Mouse (Mus musculus) common myeloid progenitor, adult 5-6 weeks (primary cell): ENCODE results near the gene Sgsm2. TPM values are rescaled to one million over a fixed set of nuclear protein-coding genes. Genes with fewer than 3 reads are reported as not detected.

ENCODE experiments used
- ATAC-seq: replicated peaks from 2 replicates; pipeline ENCODE4 v1.8.0; 2016; ENCODE audit warnings: low read depth, mild to moderate bottlenecking, moderate TSS enrichment, inconsistent platforms; ENCODE audit not compliant: poor library complexity, severe bottlenecking
- total RNA-seq: library from RNA; stranded (forward); fragments of 200-1000, 187-1606 nt; gene quantifications from 2 replicates; pipeline ENCODE4 v1.2.3, GENCODE M21; 2017

The Sgsm2 gene
- total RNA-seq, 1 experiment from 2014 or later, result 8.2 TPM

- ATAC-seq, result no peak
Observed at GRCm38 (mm10) chr11:74894619-74895018, 2.2 kb downstream of the Sgsm2 start.

DNA sequence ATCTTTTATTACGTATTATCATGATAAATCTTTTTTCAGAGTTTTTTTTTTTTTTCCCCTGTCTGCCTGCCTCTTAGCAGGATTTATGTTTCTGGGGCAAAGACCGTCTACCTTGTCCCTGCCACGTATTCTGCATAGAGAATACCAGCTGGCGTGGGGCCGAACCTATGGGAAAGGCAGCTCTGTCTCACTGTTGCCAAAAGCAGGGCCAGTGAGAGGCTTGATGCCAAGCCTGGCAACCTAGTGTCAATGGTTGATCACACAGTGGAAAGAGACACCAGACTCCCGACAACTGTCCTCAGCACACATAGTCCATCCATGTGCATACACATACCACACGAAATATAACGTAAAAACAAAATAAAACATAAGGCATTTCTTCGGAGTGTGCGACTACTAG, 13.8 kb downstream of the Sgsm2 start:
- ATAC-seq, result no peak

- ATAC-seq, result no peak
Observed at GRCm38 (mm10) chr11:74881979-74882378, 14.9 kb downstream of the Sgsm2 start.

GRCm38 (mm10) chr11:74880999-74881398, 15.9 kb downstream of the Sgsm2 start:
- no peak for ATAC-seq

DNA sequence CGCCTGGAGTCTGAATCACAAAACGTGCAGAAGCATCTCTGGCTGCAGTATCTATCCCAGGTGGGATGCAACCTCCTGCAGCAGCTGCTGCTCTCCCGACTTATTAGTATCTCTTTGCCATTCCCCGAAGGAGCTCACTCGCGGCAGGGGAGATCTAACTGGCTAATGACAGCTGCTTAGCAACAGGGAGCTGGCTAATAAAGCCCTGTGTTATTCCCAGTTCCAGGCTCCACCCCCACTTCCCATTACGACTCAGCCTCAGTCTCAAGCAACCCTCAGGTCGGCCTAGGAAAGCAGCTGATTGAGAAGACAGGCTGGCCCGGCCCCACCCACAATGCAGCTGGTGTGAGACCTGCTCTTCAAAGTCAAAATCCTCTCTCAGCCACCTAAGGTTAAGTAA, 20.1 kb downstream of the Sgsm2 start:
- ATAC-seq, result no peak

DNA sequence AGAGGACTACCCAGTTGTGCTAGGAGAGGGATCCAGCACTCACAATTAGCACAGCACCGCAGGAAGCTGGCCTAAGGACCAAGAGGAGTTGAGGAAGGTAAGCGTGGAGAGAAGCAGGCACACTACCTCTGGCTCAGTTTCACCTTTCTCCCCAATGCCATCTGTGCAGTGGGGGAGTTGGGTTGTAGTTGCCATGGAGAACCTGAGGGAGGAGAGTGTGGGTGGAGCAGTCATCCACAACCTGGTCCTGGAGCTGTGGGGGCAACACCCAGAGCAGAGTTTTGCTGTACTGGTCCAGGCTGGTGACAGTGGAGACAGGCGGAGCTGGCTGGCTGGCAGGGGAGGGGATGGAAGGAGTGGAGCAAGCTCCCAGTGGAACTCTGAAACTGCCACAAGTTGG, 22.2 kb downstream of the Sgsm2 start:
- ATAC-seq, result no peak

DNA sequence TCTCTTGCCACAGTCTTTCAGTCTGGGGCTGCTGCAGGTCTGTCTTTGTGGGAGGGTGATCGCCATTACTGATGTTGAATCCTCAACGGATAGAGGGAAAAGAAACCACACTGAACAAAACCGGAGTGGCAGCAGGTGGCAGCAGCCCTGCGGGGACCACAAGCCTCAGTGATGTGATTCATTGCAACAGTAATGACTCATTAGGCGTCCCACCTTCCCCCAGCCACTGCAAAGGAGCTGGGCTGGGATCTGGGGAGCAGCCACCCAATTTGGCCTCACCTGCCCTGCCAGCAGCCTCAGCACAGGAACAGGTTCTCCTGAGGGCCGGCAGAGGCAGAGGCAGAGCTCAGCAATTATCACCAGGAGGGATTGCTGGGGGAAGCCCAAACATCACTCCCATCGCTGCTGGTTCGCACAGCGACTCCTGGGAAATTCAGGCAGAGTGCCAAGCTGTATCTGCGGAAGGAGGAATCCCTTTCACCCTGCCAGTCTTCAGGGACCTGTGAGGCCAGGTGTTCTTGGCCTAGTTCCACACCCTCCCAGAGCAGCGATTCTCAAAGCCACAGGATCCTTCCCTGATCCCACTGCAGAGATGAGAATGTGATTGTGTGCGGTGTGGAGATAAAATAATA, 25.8 kb downstream of the Sgsm2 start:
- no peak for ATAC-seq

DNA sequence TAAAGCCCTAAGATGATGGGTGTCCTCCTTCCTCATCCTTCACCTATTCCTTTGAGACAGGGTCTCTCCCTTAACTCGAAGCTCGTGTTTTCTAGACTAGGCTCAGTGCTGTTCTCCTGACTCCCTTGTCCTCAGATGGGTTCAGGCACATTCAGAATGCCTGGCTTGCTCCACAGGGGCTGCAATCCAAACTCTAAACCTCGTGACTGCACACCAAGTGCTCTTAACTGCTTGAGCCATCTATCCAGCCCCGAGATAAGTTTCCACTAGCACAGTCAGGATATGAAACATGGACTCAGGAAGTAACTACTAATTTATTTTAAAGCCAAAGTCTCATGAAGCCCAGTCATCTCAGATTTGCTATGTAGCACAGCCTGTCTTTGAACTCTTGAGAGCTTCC, 26.3 kb downstream of the Sgsm2 start:
- no peak for ATAC-seq

DNA sequence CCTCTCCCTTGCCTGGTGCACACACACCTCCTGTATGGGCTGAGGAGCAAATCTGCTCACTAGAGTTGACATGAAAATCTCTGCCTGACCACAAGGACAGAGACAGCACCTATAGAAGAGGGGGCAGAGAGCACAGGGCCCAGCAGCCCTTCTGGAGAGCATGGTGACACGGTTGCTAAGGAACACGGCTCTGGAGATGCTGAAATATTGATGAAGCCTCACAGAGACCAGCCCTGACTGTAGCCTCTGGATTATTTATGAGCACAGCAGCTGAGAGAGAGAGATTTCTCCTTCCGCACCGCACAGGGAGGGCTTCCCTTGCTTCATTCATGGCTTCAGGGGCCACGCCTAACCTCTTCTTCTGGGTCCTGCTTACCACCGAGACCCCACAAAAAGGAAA, 27.3 kb downstream of the Sgsm2 start:
- no peak for ATAC-seq

DNA sequence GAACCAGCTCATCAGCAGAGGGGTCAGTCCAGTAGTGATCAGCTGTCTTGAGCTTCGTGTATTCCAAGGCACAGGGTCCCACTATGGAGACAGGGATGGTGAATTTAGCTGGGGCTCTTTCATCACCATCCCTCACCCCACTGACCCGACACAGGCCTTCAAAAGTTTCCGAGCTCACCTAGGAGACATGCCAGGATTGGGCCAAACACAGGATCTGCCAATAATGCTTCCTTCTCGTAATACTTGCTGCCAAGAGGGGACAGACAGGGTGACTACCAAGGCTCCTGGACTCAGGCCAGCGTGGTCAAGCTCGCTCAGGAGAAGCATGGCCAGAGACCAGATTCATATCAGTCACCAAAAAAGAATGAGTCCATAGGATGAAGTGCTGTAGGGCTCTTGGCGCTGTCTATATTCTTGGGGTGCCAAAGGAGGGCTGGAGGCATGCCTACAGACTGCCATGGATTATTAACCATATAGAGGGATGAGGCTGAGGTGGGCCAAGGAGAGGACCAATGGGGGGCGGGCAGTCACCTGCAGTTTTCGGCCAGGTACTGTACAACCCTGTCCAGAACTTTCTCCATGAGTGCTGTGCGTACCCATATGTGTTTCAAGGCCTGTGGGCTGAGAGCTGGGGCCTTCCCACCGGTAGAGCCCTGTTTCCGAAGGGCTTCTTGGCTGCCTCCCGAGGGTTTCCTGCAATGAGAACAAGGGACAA, 28.7 kb downstream of the Sgsm2 start:
- ATAC-seq, result no peak

DNA sequence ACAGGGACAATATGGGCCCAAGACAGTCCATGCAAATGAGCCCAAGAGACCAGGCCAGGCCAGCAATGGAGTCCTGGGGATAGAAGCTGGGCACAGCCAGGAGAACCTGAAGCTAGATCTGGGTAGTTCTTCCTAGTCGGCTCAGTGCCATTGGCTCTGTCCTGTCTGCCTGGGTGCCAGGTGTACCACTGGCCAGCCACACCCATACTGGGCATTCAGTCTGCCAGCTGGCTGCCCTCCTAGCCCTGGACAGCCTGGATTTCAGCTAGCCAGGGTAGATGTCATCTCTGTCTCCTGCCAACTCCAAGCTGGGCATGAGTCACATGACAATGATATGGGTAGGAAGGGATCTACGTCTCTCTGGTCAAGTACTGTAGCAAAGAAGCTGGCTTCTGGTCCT, 29.7 kb downstream of the Sgsm2 start:
- no peak for ATAC-seq

DNA sequence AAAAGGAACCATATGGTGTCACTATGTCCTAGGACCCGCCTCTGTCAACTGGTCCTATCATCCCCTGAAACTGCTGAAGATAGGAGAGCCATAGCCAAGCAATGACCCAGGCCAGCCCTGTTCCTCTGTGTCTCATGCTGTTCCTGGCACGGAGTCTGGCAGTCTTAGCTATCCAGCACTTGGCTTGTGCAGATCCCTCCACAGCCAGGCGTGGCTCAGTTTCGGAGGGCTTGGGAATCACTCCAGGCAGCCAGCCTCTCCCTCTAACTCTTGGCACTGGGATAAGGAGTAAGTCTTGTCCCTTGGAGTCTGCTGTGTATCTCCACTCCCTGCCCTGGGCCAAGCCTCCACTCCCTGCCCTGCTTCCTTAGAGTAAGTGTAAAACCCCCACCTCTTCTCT, 30.2 kb downstream of the Sgsm2 start:
- ATAC-seq, result no peak

- ATAC-seq, result no peak
Observed at GRCm38 (mm10) chr11:74865252-74865651, 31.6 kb downstream of the Sgsm2 start.

GRCm38 (mm10) chr11:74864421-74864820, 32.4 kb downstream of the Sgsm2 start:
- ATAC-seq, result no peak

- no peak for ATAC-seq
Observed at GRCm38 (mm10) chr11:74863471-74863870, 33.4 kb downstream of the Sgsm2 start.

GRCm38 (mm10) chr11:74862129-74862528, 34.7 kb downstream of the Sgsm2 start:
- ATAC-seq, result no peak

DNA sequence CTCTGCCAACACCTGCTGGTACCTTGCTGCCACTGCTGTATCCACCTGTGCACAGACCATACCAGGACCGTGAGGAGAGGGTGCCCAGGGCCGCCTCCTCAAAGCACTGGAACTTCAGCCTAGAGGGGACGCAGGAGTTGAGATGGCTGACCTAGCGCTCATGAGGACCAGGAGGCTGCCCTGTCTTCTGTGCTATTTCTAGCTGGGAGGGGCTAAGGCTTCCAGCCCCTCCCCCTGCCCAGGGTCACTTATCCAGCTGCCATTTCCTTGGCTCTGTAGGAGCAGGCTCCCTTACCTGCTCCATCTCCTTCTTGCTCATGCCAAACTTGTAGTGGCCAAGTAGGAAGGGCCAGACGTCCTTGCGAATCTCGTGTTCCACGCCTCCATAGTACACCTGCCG, 39.1 kb downstream of the Sgsm2 start:
- no peak for ATAC-seq

GRCm38 (mm10) chr11:74850998-74851661, 45.7 kb downstream of the Sgsm2 start:
- no peak for ATAC-seq

DNA sequence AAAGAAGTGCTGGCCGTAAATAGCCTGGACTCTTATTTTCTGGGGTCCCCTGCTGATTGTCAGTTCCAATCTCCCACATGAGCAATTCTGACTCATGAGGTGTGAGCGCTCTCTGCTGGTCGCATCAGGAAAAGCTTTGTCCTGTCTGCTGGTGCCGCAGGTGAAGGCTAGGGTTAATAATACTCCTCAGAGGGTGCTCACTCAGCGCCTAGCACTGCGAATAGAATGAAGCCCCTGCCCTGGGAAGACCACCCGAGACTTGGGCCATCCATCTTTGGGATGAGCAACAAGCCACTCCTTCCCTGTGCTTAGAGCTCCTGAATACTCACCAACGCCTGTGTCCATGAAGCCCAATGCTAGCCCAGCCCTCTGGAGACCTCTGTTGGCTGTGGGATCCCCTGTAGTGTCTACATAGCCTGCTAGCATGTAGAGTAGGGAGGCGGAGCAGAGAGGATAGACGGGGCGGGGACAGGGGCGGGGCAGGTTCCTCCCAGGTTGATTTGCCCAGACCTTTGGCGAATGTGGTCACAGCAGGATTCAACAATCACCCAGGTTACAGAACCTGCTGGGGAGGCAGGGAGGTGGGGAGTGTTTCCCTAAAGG, 48.8 kb downstream of the Sgsm2 start:
- peak; percentile 84 for ATAC-seq

DNA sequence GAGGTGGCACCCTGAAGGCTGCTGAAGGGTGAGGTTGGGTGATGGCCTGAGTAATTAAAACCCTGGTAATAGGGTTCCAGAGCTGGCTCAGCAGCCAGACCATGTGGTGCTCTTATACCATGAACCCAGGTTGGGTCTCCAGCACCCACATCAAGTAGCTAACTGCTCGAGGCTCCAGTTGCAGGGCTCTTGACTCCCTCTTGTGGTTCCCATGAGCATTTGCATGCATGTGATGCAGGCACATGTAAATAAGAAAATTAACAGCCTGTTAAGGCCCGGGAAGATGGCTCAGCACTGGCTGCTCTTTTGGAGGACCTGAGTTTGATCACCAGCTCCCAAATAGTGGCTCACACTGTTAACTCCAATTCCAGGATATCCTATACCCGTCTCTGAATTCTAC, 51.1 kb downstream of the Sgsm2 start:
- ATAC-seq, result no peak

- no peak for ATAC-seq
Observed at GRCm38 (mm10) chr11:74843761-74844160, 53.1 kb downstream of the Sgsm2 start.
